Mouse (Mus musculus): Measurements from ENCODE around the gene Gm45261. TPM values are rescaled to one million over a fixed set of nuclear protein-coding genes. Genes with fewer than 3 reads are reported as not detected.

Gm45261 gene
- polyA plus RNA-seq, 1 experiment from 2014 or later: not detected

GRCm38 (mm10) chr1:80412521-80412920, 48.7 kb downstream of the Gm45261 start:
- WGBS: 85% methylated on average over 2 of the region's 2 CpGs

DNA sequence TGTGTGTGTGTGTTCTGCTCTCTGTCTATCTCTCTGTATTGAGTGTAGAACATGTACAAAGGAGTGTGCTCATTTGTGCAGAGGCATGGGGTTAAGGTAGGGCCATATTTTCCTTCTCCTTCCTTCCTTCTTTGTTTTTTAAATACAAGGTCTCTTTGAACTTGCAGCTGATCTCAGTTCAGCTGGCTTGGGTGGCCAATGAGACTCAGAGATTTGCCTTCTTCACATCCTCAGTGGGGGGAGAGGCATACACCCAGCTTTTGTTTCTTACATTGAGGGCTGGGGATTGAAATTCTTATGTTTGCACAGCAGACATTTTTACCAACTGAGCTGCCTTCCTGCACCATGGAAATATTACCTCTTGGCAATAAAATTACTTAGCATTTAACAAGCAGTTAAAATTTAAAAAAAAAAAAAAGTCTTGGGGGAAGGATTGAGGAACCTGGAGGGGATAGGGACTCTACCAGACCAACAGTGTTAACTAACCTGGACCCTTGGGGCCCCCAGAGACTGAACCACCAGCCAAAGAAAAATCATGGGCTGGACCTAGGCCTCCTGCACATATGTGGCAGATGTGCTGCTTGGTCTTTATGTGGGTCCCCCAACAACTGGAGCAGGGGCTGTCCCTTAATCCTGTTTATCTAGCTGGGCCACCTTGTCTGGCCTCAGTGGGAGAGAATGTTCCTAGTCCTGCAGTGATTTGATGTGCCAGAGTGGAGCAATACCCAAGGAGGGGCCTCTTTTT, 50.8 kb downstream of the Gm45261 start:
- TF ChIP-seq CTCF (IDR thresholded peaks at IDR 0.05; ENCODE audit: low read depth): no peak
- no peaks in the 10 kb centered on the region for H3K27me3 ChIP-seq (ENCODE audit: insufficient read depth, low read length)
- no peak overlapping the region for H3K9ac ChIP-seq (ENCODE audit: low read depth, low read length)
- no peak overlapping the region for H3K27ac ChIP-seq
- no peak overlapping the region for H3K4me3 ChIP-seq (replicated peaks; ENCODE audit: low read depth, low read length)
- no peaks in the 10 kb centered on the region for H3K9me3 ChIP-seq (replicated peaks; ENCODE audit: low read length)
- ATAC-seq (replicated peaks; ENCODE audit: low FRiP score, low read depth): no peak
- no peaks in the 10 kb centered on the region for H3K36me3 ChIP-seq (ENCODE audit: insufficient read depth, low read length)
- no peak overlapping the region for H3K4me2 ChIP-seq (ENCODE audit: low read length)
- no peaks in the 10 kb centered on the region for H3K4me1 ChIP-seq (replicated peaks; ENCODE audit: insufficient read depth, low read length)
- no peak for DNase-seq (ENCODE audit: low spot score)

More at GRCm38 (mm10) chr1:80412521-80412920, 48.7 kb downstream of the Gm45261 start:
- no peaks in the 10 kb centered on the region for H3K36me3 ChIP-seq (ENCODE audit: insufficient read depth, low read length)
- TF ChIP-seq CTCF (IDR thresholded peaks at IDR 0.05; ENCODE audit: low read depth): no peak
- no peak overlapping the region for H3K4me3 ChIP-seq (replicated peaks; ENCODE audit: low read depth, low read length)
- H3K4me2 ChIP-seq (ENCODE audit: low read length): no peak overlapping the region
- H3K27ac ChIP-seq: no peak overlapping the region
- H3K4me1 ChIP-seq (replicated peaks; ENCODE audit: insufficient read depth, low read length): no peaks in the 10 kb centered on the region
- H3K27me3 ChIP-seq (ENCODE audit: insufficient read depth, low read length): no peaks in the 10 kb centered on the region
- ATAC-seq (replicated peaks; ENCODE audit: low FRiP score, low read depth) (no peak), DNase-seq (ENCODE audit: low spot score) (no peak)
- no peak overlapping the region for H3K9ac ChIP-seq (ENCODE audit: low read depth, low read length)
- no peaks in the 10 kb centered on the region for H3K9me3 ChIP-seq (replicated peaks; ENCODE audit: low read length)

DNA sequence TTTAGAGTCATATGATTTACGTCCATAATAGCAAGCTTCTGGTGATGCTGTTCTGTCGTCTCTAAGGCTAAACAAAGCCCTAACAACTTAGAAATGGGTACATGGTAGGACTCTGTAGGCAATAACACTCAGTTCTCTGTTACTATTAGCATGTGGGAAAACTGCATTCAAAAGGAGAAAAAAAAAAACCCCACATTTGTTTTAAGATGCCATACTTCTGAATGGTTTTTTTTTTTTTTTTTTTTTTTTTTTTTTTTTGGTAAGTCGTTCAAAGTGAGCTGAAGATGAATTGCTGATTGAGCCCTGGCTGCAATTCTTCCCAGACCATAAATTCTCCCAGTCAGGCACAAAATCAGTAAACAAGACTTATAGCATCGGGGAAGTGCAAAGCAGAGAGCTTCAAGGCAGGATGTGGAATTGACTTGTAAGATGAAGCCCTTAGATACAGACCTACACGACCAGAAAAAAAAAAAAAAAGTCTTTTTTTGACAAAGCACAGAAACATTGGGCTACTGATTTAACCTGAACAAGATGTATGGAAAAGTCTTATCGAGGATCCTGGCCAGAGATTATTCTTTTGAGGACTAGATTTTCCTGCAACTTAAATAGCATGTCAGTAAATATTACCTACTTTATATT, 51.7 kb downstream of the Gm45261 start:
- Histone ChIP-seq H3K27me3 (ENCODE audit: insufficient read depth, low read length) (no peaks in the 10 kb centered on the region), H3K36me3 (ENCODE audit: insufficient read depth, low read length) (no peaks in the 10 kb centered on the region), H3K9me3 (replicated peaks; ENCODE audit: low read length) (no peaks in the 10 kb centered on the region), H3K4me2 (ENCODE audit: low read length) (no peak overlapping the region), H3K4me3 (replicated peaks; ENCODE audit: low read depth, low read length) (no peak overlapping the region), H3K27ac (no peak overlapping the region), H3K4me1 (replicated peaks; ENCODE audit: insufficient read depth, low read length) (no peaks in the 10 kb centered on the region), H3K9ac (ENCODE audit: low read depth, low read length) (no peak overlapping the region)
- DNase-seq (ENCODE audit: low spot score): peak; percentile 8
- TF ChIP-seq CTCF (IDR thresholded peaks at IDR 0.05; ENCODE audit: low read depth): no peak
- no peak for ATAC-seq (replicated peaks; ENCODE audit: low FRiP score, low read depth)
- WGBS: 32% methylated on average over 6 of the region's 6 CpGs

DNA sequence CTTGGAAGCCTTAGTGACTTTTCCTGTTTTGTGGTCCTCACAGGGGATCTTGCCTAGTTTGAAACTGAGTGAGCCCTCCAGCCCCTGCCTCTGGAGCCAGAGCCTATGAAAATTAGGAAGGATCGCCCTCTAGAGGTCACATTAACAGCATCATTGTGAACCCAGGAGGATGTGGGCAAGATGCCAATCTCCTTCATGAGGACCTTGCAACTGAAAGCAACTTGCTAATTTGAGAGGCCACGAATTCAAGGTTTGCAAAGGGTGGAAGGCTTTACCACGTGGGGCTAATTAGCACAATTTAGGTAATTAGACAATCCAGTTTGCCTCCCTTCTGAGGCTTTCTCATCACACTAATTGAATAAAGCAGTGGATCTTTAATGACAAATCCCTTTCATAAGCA, 52.7 kb downstream of the Gm45261 start:
- 3% methylated on average over 3 of the region's 3 CpGs for whole genome bisulfite sequencing
- H3K4me3 ChIP-seq (replicated peaks; ENCODE audit: low read depth, low read length): no peak overlapping the region
- TF ChIP-seq CTCF (IDR thresholded peaks at IDR 0.05; ENCODE audit: low read depth): peak; percentile 81
- no peak overlapping the region for H3K27ac ChIP-seq
- no peak overlapping the region for H3K9ac ChIP-seq (ENCODE audit: low read depth, low read length)
- no peaks in the 10 kb centered on the region for H3K27me3 ChIP-seq (ENCODE audit: insufficient read depth, low read length)
- DNase-seq (ENCODE audit: low spot score): peak; percentile 83
- no peak overlapping the region for H3K4me2 ChIP-seq (ENCODE audit: low read length)
- H3K9me3 ChIP-seq (replicated peaks; ENCODE audit: low read length): no peaks in the 10 kb centered on the region
- no peak for ATAC-seq (replicated peaks; ENCODE audit: low FRiP score, low read depth)
- H3K36me3 ChIP-seq (ENCODE audit: insufficient read depth, low read length): no peaks in the 10 kb centered on the region
- H3K4me1 ChIP-seq (replicated peaks; ENCODE audit: insufficient read depth, low read length): no peaks in the 10 kb centered on the region

- no peak overlapping the region for H3K4me2 ChIP-seq (ENCODE audit: low read length)
- no peaks in the 10 kb centered on the region for H3K9me3 ChIP-seq (replicated peaks; ENCODE audit: low read length)
- no peak for TF ChIP-seq CTCF (IDR thresholded peaks at IDR 0.05; ENCODE audit: low read depth)
- H3K4me3 ChIP-seq (replicated peaks; ENCODE audit: low read depth, low read length): no peak overlapping the region
- no peaks in the 10 kb centered on the region for H3K27me3 ChIP-seq (ENCODE audit: insufficient read depth, low read length)
- no peaks in the 10 kb centered on the region for H3K36me3 ChIP-seq (ENCODE audit: insufficient read depth, low read length)
- WGBS: 73% methylated on average over 3 of the region's 3 CpGs
- no peak for DNase-seq (ENCODE audit: low spot score)
- H3K4me1 ChIP-seq (replicated peaks; ENCODE audit: insufficient read depth, low read length): no peaks in the 10 kb centered on the region
- no peak overlapping the region for H3K27ac ChIP-seq
- no peak for ATAC-seq (replicated peaks; ENCODE audit: low FRiP score, low read depth)
- no peak overlapping the region for H3K9ac ChIP-seq (ENCODE audit: low read depth, low read length)
Observed at GRCm38 (mm10) chr1:80404196-80404595, 57.1 kb downstream of the Gm45261 start.

DNA sequence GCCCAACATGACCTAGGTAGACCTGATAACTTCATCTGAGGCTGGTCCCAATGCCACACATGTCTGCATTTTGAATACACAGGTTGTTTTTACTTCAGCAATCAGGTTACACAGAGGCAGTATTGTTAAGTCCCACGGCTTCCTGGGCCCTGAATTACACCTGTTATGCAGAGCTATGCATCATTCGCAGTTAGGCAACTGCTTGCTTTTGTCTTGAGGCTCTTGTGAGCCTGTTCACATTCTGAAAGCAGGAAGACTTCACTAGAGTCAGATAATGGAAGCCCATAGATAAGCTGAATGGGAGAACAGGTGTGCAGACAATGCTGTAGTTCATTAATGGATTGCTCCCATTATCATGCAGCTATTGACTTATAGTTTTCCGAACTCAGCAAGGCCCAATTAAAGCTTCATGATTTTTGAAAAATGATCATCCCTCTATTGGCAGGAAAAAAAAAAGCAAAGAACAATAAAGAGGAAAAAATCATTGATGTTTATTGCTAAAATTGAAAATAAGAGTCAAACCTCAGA, 57.8 kb downstream of the Gm45261 start:
- no peak overlapping the region for H3K4me3 ChIP-seq (replicated peaks; ENCODE audit: low read depth, low read length)
- H3K4me1 ChIP-seq (replicated peaks; ENCODE audit: insufficient read depth, low read length): no peaks in the 10 kb centered on the region
- DNase-seq (ENCODE audit: low spot score) (no peak), ATAC-seq (replicated peaks; ENCODE audit: low FRiP score, low read depth) (no peak)
- H3K9me3 ChIP-seq (replicated peaks; ENCODE audit: low read length): no peaks in the 10 kb centered on the region
- H3K36me3 ChIP-seq (ENCODE audit: insufficient read depth, low read length): no peaks in the 10 kb centered on the region
- no peak overlapping the region for H3K9ac ChIP-seq (ENCODE audit: low read depth, low read length)
- WGBS: 78% methylated on average over 3 of the region's 3 CpGs
- no peak overlapping the region for H3K4me2 ChIP-seq (ENCODE audit: low read length)
- TF ChIP-seq CTCF (IDR thresholded peaks at IDR 0.05; ENCODE audit: low read depth): no peak
- no peaks in the 10 kb centered on the region for H3K27me3 ChIP-seq (ENCODE audit: insufficient read depth, low read length)
- no peak overlapping the region for H3K27ac ChIP-seq
